Mouse (Mus musculus) thymus, postnatal 0 days (tissue): Measurements from ENCODE around the gene Gid4. TPM values are rescaled to one million over a fixed set of nuclear protein-coding genes. Genes with fewer than 3 reads are reported as not detected.
A peak's percentile ranks its signal among the peaks of the same experiment; 100 is the strongest.

Experiments
- DNase-seq: peaks from one replicate; pipeline ENCODE4 v3.0.0-alpha.2; 2015; ENCODE audit warnings: low spot score
- polyA plus RNA-seq: library from polyadenylated mRNA; unstranded; fragments of >200 nt; fragmentation: Nextera tagmentation; extraction: Ambion mirVana; gene quantifications from 2 replicates; pipeline ENCODE4 v1.2.1, GENCODE M21; 2015

Gene Gid4
- 15.0 and 16.3 TPM in 2 replicates for polyA plus RNA-seq

DNA sequence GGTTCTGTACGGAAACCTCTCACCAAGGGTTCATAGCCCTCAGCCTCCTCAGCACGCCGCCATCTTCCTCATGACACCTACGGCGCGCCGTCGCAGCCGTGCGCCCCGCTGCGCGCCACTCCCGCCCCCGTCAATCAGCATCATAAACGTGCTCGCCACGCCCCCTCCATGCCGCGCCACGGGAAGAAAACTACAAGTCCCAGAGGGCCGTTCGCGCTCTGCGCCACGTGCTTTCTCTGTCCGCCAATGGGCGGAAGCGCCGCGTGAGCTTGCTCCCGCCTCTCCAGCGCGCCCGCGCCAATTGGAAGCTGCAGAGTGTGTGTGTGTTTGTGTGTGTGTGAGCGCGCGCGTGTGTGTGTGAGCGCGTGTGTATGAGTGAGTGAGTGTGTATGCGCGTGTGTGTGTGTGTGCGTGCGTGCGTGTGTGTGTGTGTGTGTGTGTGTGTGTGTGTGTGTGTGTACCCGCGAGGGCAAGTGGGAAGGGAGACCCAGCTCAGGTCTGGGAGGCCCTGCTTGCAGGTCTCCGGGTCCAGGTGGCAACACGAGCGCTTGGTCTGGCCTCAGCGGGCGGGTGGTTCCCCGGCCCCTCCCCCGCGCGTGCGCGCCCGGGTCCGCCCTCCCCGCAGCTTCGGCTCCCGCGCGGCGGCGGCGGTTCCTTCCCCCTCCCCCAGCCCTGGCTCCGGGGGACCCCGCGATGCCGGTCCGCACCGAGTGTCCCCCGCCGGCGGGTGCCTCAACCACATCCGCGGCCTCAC is at the start of gene Gid4:
Gid4 (plus strand) TSS at position 183 of the 754 bp plus-strand sequence.
- peak; percentile 99 for DNase-seq

DNA sequence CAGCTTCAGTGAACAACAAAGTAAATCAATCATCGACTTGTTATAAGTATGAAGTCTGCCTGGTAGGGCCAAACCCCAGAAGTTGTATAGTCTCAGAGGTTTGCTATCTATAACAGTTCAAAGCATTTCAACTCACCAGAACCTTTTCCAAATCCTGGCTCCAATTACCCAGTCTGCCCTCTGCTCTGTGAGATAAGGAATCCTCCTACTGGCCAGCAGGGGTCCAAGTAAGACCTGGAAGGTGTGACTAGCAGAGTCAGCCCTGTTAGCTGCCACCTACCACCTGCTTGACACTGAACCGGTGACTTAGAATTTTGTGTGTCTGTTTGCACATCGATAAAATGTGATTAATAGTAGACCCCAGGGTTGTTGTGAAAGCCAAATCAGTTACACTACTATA is 49.7 kb upstream of the Gid4 start:
- DNase-seq = no peak

DNA sequence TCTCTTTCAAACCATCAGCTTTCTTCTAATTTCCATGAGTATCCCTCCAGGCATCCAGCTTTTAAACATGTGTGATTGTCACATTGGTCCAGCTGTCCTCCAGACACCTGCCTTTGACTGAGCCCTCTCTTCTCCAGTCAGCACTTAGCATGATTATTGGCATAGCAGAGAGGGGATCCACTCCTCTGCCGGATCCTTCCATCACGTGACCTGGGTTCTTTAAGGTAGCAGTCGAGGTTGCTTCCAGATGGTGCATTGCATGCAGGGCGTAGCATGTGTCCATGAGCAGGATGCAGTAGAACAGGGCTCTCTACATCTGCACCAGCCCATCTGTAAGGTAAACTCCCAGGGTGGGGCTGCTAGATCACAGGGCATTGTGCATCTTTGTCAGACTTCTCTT is 48.0 kb upstream of the Gid4 start:
- no peak for DNase-seq

DNA sequence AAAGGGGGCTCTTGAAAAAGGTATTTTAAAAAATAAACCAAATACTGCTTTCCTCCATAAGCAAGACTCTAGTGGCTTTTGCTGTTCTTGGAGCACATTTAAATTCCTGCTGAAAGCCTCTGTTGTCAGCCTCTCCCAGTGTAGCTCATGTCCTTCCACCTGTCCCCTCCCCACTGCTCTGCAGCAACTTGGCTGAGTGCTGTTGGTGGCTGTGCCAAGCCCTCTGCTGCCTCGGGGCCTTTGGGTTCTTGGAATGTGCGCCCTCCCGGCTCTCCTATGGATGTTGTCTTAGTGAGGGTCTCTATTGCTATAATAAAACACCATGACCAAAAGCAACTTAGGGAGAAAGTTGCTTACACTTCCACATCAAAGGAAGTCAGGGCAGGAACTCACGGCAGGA is 47.5 kb upstream of the Gid4 start:
- DNase-seq = no peak

DNA sequence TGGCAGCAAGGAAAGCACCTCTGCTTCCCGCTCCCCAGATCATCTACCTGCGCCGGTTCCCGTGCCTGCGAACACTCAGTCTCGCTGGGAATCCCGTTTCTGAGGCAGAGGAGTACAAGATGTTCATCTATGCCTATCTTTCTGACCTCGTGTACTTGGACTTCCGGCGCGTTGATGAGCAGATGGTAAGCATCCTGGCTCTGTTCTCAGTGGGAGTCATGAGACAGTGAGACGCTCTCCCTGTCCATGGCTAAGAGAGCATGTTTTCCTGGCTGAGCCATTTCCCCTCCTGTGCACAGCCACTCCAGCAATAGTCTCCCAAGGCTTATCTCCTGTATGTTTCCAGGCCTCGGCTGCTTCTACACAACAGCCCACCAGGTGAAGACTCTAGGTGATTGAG is 46.5 kb upstream of the Gid4 start:
- DNase-seq = no peak

DNA sequence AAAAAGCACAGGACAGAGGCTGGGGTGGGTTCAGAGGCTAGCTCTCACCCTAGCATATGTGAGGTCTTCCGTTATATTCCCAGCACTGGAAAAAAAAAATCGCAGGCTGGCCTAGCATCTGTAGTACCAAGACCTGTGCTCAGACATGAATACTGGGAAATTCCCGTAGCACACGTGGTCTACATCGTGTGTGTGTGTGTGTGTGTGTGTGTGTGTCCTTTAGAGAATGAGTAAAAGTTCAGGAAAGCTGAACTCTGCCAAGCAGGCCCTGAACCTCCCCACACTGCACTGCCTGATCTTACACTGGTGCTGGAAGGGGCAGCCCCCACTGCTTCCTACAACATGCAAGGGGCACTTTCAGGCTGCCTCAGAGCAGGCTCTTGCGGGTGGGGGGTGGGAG is 42.5 kb upstream of the Gid4 start:
- no peak for DNase-seq

DNA sequence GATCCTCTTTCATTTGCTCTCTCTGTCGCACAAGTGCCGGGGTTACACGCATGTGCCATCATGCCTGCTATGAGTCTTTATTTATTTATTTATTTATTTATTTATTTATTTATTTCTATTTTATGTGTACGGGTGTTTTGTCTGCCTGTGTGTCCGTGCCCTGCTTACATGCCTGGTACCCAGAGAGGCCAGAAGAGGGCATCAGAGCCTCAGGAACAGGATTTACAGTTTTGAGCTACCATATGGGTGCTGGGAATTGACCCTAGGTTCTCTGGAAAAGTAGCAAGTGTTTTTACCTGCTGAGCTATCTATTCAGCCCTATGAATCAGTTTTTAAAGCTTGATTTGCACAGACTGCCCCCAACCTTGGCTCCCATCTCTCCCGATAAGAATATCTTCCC is 33.4 kb upstream of the Gid4 start:
- no peak for DNase-seq

DNA sequence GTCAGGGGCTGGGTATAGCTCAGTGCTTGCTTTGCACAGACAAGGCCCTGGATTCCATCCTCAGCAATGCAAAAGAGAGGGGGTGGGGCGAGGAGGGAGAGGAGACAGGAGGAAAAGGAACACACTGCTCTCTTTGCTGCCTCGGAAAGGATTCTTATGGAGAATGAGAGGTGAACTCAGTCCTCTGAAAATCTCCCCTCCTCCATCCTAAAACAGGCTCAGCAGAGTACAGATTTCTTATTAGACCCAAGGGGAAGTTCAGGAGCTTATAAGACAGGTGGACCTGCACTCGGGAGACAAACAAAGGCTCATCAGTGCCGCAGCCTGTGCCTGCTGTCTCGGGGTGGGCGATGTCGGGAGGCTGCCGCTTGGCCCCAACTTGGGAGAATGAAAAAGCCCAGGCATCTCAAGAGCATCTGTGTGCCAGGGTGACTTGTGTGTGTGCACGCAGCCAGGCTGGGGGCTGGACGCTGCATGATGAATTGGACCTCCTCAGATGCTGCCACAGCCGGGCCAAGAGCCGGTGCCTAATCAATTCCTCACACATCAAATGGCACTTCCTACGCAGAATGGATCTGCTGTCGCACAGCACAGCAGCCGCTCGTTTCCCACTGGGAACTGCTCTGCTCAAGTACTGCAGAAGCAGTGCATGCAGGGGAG is 32.1 kb upstream of the Gid4 start:
- no peak for DNase-seq

DNA sequence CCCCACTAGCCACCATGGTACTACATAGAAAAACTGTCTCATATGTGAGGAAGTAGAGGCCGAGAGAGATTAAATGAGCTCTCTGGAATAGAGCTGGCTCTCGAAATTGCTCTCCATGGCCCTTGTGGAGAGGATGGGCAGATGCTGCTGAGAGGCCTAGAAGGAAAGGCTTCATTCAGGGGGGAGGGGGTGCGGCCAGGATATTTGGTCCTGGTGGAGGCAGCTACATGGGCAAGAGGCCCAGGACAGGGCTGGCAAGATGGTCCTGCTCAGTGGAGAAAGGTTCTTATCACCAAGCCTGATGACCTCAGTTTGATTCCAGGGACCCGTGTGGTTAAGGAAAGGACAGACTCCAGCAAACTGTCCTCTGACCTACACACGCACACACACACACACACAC is 31.0 kb upstream of the Gid4 start:
- DNase-seq = no peak

DNA sequence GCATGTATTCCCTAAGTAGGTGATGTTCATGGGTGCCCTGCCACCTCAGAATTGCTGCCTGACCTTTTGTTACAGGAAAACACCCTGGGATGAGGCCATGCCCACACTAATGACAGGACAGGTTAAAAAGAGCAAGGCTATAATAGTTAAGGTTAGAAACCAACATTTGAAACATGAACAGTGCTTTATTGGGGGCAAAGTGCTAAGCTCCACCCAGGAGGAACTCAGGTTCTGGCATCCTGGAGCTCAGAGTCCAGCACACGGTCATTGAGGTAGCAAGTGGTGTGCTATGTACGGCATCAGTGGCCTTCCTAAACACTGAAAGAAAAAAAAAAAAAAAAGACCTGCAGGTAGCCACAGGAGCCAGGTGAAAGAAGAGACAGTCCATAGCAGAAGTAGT is 29.0 kb upstream of the Gid4 start:
- no peak for DNase-seq

DNA sequence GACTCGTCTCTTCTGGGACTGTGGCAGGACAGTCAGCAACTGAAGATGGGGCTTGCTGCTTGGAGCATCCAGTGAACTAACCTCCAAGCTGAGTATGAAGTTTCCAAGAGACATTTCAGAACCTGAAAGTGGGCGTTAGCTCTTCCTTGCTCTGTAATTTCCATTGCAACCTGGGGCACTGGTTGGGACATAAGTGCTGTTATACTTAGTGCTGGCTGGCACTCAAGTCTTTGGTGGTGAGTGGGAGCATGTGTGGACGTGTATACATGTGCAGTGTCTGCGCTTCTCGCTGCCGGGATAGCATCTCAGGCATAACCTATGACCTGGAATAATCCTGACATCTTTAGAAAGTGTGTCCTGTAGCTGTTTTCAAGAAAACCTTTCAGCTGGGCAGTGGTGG is 25.6 kb upstream of the Gid4 start:
- no peak for DNase-seq

DNA sequence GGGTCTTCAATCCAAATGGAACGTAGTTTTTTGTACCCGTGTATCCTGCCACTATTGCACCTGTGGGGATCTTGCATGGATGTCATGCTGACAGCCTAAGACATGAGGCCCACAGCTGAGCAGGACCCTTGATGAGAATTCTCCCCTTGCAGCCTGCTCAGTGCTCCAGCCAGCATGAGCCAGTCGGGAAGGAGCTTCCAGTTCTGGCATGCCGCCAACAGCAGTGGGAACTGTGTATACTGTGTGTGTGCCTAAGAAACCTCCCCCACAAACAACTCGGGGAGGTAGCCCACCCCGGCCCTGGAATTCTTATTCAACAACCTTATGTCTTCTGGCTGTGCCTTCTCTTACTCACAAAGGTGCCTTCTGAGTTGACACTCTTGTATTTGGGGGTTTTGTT is 20.4 kb upstream of the Gid4 start:
- no peak for DNase-seq

DNA sequence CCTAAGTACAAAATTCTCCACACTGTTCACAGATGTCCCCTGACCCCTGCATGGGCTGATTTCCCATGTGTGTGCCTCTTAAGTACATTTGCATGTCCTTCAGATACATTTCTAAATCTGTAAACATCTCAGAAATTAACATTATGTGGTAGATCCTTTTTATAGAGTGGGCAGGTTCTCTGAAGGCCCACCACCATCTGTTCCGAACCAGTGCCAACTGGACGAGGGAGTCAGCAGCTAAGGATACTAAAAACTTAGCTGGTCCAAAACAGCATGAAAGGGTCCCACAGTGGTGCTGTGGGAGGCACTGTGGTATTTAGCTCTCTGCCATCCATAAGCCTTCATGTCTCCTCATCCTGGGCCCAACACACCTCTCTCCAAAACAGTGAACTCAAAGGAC is 19.8 kb upstream of the Gid4 start:
- no peak for DNase-seq

DNA sequence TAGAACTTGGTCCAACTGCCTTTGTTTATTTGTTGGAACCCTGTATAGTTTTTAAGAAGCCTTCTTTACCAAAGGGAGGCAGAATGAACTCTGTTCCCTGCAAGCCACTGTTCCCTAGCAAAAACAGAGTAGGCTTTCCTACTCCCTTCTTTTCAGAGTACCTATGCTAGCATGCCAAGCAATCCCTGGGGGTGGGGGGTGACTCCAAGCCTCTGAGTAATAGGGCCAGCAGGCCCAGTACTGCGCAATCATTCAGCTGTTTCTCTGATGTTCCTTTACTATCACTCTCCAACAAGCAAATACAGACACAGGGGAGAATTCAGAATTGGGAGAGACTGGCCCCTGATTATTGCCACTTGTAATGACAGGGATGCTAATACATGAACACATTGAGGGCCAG is 10.3 kb upstream of the Gid4 start:
- no peak for DNase-seq

DNA sequence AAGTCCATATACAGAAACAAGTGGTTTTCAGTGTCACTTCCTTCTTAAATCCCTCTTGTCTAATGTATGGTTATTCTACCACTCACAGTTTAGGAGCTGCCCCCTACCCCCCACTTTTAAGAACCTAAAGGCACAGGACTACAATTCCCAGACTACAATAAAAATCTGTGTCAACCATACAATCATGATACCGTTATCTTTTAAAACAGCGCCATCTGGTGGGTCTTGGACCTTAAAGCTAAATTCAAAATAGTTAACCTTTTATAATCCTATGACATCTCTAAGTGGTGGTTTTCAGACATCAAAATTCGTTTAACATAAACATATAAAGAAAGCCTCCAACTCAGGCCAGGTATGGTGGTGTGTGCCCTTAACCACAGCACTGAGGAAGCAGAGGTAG is 4.8 kb upstream of the Gid4 start:
- peak; percentile 83 for DNase-seq

DNA sequence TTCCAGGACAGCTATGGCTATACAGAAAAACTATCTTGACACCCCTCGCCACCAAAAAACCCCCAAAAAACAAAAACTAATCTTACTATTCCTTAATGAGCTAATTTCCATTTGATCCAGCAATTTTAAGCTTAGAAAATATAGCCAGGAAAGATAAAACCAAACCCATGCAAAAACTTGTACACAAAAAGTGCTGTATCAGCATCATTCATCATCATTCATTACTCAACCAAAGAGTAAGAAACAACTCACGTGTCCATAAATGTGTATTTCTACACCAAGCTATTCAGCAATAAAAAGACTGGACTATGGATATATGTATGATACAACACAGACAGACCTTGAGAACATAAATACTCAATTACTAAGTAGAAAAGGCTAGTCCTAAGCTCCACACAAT is 4.0 kb upstream of the Gid4 start:
- no peak for DNase-seq

DNA sequence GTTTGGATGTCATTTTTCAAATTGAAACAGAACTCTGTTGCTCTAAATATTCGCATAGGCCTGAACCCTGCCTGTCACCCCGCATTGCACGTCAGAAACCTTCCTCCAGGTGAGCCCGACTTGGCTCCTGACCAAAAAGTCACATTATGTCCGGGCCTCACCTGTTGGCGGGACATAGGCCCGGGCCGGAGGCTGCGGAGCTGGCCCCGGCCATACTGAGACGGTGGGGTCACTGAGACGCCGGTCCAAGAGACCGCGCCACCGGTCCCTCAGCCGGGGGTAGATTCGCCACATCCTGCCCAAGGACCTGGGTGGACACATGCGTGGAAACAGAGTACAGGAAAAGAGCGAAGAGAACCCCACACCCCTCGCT is 369 bp upstream of the Gid4 start:
- no peak for DNase-seq

DNA sequence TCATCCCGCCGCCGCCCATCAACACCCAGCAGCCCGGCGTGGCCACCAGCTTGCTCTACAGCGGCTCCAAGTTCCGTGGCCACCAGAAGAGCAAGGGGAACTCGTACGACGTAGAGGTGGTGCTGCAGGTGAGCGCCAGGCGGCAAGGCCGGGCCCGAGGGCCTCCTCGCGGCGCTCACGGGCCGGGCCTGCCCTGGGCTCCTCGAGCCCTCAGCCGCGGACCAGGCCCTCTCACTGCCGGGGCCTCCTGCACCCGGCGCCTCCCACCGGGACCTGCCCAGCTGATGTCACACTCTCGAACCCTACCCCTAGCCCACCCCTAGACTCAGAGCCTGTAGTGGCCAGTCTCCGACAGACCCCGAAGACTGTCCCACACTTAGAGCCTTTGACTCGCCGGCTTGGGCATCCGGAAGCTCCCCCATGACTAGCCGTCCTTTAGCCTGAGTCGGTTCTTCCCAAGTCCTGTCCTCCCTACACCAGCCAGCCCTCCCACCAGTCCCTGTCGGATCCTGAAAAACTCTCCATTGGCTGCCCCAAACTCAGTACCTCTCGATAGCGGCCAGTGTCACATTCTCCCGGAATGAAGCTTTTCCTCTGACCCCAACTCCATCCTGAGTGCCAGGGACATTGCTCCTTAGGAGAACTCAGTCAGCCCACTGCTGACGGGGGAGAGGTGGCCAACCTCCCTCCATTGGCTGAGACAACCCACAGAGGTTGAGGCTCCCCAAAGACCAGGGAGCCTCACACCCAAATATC is 950 bp downstream of the Gid4 start, which contains the start of gene Atpaf2:
Atpaf2 (minus strand) TSS at position 741 of the 756 bp plus-strand sequence.
- DNase-seq = no peak

DNA sequence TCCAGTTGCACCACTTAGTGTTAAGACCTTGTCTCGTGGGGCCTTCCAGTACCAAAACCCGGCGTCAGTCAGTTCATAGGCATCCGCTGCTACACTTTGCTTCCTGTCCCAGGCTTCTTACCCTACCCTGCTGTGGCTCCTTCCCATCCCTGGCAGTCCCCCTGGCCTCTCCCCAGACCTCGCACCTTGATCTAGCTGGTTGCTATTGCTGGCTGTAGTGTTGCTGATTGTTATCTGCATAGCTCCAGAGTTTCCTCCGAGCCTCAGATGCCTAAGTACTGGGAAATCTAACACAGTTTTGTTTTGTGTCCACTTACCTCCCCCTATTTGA is 1.5 kb downstream of the Gid4 start:
- DNase-seq = peak; percentile 43

DNA sequence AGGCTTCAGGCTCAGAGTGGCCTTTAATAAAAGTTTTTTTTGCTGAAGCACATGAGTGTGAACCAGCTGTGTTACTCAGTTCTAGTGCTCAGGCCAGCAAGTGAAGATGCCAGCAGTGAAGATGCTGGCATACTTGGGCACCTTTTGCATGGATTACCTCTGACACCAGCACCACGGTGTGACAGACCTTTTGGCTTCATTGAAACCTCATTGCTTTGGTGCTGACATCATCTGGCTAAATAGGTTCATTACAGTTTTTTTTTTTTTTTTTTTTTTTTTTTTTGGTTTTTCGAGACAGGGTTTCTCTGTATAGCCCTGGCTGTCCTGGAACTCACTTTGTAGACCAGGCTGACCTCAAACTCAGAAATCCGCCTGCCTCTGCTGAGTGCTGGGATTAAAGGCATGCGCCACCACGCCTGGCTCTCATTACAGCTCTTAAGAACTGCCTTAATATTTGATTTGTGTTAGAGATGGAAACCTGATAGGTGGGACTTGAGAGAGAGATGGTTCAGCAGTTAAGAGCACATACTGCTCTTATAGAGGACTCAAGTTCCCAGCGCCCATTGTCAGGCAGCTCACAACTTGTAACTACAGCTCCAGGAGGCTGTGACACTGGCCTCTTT is 5.2 kb downstream of the Gid4 start:
- DNase-seq = peak; percentile 37

DNA sequence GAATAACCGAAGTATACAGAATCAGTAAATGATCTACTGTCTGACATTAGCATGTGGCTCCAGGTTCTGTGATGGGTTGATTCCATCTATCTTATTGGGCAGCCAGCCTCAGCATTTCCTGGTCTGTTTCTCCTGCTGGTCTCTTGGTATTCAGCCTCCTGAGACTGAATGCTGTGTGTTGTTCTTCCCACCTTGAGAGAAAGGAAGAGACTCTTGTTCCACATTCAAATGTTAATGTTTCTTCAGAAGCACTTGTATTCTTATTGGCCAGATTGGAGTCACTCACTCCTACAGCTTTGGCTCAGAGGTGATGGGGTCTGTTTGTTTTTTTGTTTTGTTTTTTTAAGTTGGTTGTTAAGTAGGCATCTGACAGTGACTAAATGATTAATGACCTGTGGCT is 6.1 kb downstream of the Gid4 start:
- DNase-seq = no peak

DNA sequence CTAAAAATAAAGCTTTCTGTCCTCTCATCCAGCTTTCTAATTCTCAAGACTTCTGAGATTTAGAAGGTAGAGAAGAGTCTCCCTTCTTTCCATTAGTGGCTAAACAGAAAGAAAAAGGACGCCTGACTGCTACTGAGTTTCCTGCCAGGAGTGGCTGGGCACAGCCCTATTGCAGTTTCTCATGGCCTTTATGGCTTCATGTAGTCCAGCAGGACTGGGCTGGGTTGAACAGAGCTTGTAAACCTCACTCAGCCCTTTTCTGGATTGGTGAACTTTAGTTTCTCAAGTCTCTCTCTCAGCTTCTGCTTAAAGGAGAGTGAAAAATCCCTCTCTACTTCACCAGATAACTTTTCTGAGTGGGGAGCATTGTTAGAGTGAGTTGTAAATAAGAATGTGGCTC is 9.5 kb downstream of the Gid4 start:
- no peak for DNase-seq
